Mouse (Mus musculus): ENCODE data around the gene Epor.

- TF ChIP-seq EP300 (IDR thresholded peaks at IDR 0.05; ENCODE audit: low read depth) (no peak), CTCF (IDR thresholded peaks at IDR 0.05; ENCODE audit: low read depth) (no peak)
Observed at GRCm38 (mm10) chr9:21968883-21969282, 5.6 kb upstream of the Epor start.

Measured in liver, embryonic 14.5 days (tissue).